Mouse (Mus musculus) CD8-positive naive resting alpha-beta T cell, adult 2 months (primary cell): ENCODE data around the gene Bhlhe40.

ENCODE experiments used
- DNase-seq, 2 experiments: peaks; one replicate each; pipeline ENCODE4 v3.0.0; 2022; ENCODE audit warnings: low read depth in 2 of 2, low spot score in 2 of 2

Bhlhe40 gene

GRCm38 (mm10) chr6:108688344-108688743 lies 27.9 kb downstream of the Bhlhe40 start:
- no peak for DNase-seq

DNA sequence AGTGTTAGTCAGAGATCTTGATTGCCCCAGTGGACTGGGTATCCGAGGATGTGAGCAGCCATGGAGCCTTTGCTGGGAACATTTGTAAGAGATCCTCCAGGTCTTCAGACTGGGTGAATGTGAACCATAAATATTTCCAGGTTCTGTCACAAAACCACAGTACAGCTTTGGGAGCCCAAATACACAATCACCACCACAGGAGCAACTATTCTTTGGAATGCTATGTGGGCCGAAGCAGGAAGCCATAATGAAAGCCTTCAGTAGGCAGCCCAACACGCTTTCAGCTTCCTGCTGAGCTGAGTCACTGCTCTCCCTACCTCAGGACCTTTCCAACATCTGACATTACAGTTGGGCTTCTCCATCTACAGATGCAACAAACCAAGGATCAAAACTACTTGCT lies 32.6 kb downstream of the Bhlhe40 start:
- DNase-seq: no peak

DNA sequence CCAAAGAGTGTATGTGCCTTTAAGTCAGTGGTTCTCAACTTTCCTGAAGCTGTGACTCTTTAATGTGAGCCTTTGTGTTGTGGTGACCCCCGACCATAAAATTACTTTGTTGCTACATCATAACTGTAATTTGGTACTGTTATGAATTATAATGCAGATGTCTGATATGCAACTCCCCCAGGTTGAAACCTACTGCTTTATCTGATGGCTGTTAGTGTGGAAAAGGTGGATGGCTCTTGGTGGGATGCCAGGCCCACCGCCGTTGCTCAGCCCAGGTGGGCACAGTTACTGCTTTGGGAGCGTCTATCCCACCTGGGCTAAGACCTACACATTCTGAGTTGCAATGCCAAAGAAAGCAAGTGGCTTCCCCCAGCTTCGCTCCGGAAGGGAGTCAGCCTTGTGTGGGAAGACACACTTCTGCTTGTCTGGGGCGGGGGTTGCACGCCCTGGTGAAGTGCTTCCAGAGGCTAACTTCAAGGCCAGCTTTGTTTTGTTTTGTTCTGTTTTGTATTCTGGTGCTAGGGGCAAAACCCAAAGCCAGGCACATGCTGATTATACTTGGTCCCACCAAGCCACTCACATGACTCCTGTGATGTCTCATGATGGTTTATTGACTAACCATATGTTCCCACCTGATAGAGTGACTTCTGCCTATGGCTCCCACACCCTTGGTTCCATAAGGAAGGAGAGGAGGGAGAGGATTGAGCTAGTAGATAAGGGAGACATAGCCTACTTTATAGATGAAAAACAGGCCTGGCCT lies 34.7 kb downstream of the Bhlhe40 start:
- no peak for DNase-seq

DNA sequence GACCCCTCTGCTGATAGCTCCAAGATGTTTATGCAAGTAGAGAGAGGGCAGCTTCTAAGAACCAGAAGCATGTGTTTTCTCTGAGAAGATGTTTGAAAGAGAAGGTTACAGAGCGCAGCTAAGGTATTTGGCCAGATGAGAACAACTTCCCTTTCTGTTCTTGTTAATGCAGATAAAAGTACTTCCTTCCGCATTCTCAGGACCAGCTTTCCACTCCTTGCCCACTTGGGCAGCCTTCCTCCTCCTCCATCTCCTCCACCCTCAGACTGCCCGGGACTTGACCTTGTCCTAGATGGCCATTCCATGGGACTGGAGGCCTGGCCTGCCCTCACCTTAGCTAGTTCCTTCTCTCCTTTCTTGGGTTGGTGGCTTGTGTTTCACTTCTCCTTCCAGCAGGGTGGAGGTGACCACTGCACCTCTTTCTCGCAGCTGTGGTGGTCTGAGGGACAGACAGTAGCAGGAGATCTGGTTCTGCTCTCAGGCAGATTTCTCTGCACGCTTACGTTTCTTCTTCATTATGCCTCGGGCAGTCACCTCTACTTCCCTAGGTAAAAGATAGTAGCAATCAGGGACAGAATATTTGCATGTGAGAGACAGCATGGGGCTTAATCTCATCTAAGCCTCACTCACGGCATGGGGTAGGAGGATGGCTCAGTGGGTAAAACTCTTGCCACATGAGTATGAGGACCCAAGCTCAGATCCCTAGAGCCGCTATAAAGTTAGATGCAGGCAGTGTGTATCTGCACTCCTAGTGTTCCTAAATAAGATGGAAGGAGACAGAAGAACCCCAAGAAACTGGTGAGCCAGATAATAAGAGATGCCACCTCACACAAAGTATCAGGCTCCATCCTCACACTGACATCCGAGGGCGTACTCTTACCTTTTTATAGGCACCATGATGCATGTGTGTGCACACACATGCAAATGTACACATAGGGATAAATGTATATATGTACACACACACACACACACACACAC lies 35.7 kb downstream of the Bhlhe40 start:
- no peak for DNase-seq

DNA sequence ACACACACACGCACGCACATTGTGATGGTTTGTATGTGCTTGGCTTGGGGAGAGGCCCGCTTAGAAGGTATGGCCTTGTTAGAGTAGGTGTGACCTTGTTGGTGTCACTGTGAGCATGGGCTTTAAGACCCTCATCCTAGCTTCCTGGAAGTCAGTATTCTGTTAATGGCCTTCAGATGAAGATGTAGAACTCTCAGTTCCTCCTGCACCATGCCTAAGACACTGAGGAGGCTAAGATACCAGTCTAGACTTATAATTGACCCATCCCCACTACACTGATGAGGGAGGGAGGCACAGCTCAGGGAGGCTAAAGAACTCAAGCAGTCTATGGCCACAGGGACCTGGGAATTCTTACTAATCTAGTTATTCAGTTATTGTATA lies 36.4 kb downstream of the Bhlhe40 start:
- no peak for DNase-seq

DNA sequence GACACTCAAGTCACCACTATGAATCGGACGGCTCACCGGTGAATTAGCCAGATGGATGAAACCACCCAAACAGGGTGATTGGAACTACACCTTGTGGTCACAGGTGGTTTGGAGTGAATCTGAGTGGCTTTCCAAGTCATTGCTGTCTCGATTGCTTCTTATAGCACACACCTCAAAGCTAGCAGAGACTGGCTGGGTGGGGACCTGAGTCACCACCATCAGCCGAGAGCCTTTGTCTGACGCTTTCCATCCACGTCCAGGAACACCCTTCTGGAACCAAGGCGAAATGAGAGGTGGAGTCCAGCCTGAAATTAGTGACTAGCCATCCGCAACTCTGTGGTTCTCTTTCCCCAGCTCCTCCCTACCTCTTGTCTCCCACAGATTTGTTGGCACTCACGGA lies 36.9 kb downstream of the Bhlhe40 start:
- no peak for DNase-seq

DNA sequence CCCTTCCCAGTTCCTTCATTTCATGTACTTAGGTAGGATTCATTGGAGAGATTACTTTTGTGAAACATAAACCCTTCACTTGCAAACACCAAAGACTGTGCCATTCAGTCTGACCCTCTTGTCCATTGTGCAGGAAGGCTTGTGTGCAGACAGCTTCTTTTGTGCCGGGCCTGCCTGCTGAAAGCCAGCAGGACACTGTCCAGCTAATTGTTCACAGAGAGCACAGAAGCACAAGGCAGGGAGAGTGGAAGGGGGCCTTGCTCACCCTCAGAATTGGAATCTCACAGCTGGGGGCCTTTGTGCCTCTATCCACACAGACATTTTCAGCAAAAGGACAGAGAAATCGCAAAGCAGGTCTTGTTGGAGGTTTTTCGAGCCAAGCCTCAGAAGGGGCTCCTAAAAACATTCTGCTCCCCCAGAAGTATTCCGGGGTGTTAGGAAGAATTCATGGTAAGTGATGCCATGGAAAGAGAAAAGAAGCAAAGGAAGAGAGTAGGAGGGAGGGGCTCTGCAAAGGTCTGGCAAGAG lies 38.0 kb downstream of the Bhlhe40 start:
- DNase-seq: no peak

DNA sequence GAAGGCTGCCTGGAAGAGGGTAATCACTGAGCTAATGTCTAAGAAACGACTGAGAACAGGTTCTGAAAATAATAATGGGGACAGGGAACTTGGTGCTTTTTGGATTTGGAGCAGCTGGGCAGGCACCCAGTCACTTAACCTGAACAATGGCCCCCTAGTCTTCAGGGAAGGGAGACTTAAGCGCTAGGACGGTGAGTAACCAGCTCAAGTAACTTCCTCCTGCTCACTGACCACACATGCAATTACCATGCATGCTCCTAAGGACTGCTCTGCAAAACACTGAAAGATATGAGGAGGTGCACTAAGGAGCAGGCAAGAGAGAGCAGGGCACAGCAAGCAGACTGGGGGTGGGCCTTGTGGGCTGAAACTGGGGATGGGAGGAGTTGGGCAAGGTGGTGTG lies 39.2 kb downstream of the Bhlhe40 start:
- no peak for DNase-seq

DNA sequence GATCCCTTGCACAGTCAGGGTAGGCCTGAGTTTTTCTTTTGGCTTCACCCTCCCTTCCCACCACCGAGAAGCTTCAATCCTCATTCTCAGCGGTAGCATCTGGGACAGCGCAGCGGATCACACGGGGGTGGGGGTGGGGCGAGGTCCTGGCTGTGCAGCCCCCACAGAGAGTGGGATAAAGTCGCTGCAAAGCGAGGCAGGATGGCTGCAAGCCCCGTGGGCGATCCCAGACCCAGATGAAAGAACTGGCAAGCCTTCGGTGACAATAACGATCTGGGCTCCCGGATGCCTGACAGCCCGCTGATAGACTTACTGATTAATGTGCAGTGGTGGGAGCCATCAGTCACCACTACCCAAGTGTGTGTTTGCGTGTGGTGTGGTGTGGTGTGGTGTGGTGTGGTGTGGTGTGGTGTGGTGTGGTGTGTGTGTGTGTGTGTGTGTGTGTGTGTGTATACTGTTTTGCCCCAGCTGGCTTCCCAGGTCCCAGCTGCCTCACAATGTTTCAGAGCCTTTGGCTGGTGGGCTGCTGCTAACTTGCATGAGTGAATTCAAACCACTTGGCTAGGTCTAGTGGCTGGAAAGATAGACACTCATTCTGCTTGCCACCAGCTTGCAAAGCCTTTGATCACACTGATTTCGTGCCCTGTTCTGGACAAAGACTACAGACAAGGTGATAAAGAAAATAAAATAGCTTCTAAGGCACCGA lies 40.4 kb downstream of the Bhlhe40 start:
- no peak for DNase-seq

GRCm38 (mm10) chr6:108702648-108703047 lies 42.2 kb downstream of the Bhlhe40 start:
- no peak for DNase-seq

DNA sequence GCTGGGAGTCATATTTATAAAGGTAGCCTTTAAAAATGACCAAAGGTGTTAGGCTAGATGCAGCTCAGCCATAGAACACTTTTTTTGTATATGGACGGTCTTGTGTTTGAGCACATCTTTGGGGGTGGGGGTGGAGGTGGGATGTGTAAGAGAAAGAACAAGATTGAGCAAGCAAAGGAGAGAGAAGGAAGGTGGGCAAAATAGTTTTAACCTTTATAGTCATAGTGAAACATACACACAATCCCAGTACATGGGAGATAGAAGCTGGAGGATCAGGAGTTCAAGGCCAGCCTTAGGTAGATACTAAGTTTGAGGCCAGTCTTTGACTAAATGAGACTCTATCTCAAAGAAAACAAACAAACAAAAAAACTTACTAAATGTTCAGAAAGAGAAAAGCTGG lies 42.7 kb downstream of the Bhlhe40 start:
- no peak for DNase-seq

GRCm38 (mm10) chr6:108704316-108705080 lies 44.1 kb downstream of the Bhlhe40 start:
- DNase-seq: no peak

DNA sequence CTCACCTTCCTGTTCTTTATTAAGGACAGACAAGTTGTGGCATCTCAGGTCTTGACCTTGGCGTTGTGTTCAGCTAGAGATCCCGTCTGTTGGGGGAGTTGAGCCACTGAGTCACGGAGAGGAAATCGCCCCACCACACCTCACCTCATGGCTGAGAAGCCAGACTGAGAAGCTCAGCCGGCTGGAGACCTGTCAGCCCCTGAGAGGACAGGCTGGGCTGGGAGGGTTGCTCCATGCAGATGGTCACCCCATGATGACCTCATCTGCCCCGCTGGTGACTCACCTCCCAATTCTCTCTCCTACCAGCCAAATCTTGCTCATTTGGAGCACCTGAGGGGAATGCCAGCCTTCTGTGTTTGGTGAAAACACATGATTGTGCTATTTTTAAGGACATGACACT lies 45.5 kb downstream of the Bhlhe40 start:
- no peak for DNase-seq

- no peak for DNase-seq
Observed at GRCm38 (mm10) chr6:108706994-108707645, 46.7 kb downstream of the Bhlhe40 start.

GRCm38 (mm10) chr6:108709131-108709470 lies 48.7 kb downstream of the Bhlhe40 start:
- DNase-seq: no peak

GRCm38 (mm10) chr6:108709471-108710231 lies 49.2 kb downstream of the Bhlhe40 start:
- DNase-seq: peak; percentile 9 to 15

DNA sequence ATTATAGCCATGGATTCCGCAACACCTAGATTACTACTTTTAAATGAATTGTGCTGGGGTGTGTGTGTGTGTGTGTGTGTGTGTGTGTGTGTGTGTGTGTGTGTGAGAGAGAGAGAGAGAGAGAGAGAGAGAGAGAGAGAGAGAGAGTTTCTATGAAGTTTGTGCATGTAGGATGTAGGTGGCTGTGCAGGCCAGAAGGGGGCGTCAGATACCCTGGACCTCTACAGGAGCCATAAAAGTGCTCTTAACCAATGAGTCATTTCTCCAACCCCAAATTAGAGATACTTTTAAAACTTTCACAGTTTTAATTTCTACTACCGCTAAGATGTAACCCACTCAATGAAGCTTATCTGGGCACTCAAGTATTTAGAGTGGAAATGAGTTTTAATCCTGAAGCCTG lies 50.2 kb downstream of the Bhlhe40 start:
- DNase-seq: no peak

DNA sequence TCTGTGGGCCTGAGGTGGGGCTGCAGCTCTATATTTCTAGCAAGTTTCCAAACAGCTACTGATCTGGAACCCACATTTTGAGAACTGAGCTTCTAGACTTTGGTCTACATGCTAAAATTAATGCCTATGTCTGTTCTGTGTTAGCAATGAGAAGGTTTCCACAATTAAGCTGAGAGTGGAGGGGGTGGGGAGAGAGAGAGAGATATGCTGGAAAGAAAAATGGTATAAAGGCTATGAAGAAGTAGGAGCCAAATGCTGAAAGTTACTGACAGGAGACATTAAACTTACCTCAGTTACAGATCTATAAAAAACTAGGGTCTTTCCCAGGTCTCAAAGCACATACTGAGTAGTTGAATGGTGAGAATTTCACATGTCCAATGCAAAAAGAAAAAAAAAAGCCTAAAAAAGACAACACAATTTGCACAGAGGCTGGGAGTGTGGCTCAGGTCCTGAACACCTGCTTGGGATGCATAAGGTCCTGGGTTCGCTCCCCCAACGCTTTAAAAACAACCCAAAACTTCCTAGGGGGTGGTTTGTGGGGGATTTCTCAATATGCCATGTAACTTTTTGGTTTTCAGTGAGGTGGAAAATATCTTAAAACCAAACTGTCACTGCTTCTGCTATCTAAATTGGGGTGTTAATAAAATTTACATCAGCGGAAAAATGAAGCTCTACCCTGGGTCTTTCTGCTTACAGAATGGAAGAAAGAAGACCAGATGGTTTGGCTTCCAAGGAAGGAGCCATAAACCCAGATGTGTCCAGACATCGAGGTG lies 50.9 kb downstream of the Bhlhe40 start:
- no peak for DNase-seq

- DNase-seq: no peak
Observed at GRCm38 (mm10) chr6:108712148-108712547, 51.7 kb downstream of the Bhlhe40 start.
